Mouse (Mus musculus) olfactory bulb, adult 2 months (tissue): ENCODE data around the gene Arl11. TPM values are rescaled to one million over a fixed set of nuclear protein-coding genes. Genes with fewer than 3 reads are reported as not detected.

Experiments
- H3K27ac ChIP-seq: fragments of 200-500 bp; 2 replicates; pipeline ENCODE4 v1.5.1; 2012; ENCODE audit warnings: low read depth, low read length; ENCODE audit not compliant: insufficient read depth
- H3K4me1 ChIP-seq: fragments of 200-500 bp; 2 replicates; pipeline ENCODE4 v1.6.1; 2012; ENCODE audit warnings: low read length; ENCODE audit not compliant: control insufficient read depth, insufficient read depth
- H3K4me3 ChIP-seq: fragments of 200-500 bp; 2 replicates; pipeline ENCODE4 v1.5.1; 2012; ENCODE audit warnings: mild to moderate bottlenecking, low read depth, low read length, moderate library complexity; ENCODE audit not compliant: insufficient read depth
- CTCF ChIP-seq: fragments of 200-500 bp; IDR thresholded peaks from 2 replicates; pipeline ENCODE4 v1.5.1; 2012; ENCODE audit warnings: low read depth, mild to moderate bottlenecking, low read length, moderate library complexity; ENCODE audit not compliant: insufficient read depth
- POLR2A ChIP-seq: fragments of 200-500 bp; IDR thresholded peaks from 2 replicates; pipeline ENCODE4 v1.6.1; 2012; ENCODE audit warnings: mild to moderate bottlenecking, low read depth, low read length, moderate library complexity; ENCODE audit not compliant: insufficient read depth
- WGBS: fragments of 180-500 bp; shearing (Covaris S2); methylation state at CpG from one replicate; pipeline ENCODE4 v1.1.7; 2018; 5-methylcytosine and 5-hydroxymethylcytosine counted together
- polyA plus RNA-seq: library from polyadenylated mRNA; stranded (reverse); fragments of >200 nt; gene quantifications from 2 replicates; pipeline ENCODE4 v1.2.4, GENCODE M21; 2012; ENCODE audit warnings: low replicate concordance; ENCODE audit not compliant: missing spikeins, insufficient read depth, insufficient read length

Gene Arl11
- polyA plus RNA-seq, 1 experiment: not detected

DNA sequence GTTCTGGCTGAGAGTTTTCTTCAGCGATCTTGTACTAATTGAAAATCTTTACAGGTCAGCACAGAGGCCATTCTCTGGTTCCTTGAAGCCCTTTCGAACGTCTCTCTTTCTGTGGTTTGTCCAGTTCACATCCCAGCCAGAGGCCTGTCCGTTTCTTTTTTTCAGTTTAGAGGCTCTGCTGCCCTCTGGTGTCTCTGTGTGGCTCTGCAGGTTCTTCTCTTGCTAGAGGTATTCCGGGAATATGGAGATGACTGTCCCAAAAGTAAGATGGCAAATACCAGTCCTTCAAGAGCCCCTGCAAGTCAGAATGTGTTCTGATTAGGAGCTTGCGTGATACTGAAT lies 14.8 kb upstream of the Arl11 start:
- 14% methylated on average over 6 of the region's 6 CpGs for WGBS
- no peak overlapping the region for H3K4me3 ChIP-seq
- TF ChIP-seq CTCF (no peak), POLR2A (no peak)
- H3K27ac ChIP-seq: no peak overlapping the region
- no peaks in the 10 kb centered on the region for H3K4me1 ChIP-seq

DNA sequence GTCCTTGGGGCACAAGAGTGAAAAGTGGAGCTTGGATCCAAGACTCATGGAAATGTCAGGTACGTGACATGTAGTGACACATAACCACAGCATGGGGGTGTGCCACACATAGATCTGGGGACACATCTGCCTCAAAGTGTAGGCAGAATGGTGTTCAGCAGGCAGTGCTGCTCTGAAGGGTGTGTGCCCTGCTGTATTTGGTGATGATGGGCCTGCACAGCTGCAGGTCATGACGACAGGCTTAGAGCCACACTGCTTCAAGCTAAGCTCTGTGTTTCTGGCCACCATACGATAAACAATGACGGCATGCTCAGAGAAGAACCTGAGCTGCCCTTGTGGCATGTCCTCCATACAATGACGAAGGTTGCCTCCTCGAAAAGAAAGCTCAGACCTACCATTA lies 9.7 kb upstream of the Arl11 start:
- no peak for TF ChIP-seq CTCF
- no peak for TF ChIP-seq POLR2A
- WGBS: 93% methylated on average over 6 of the region's 6 CpGs
- Histone ChIP-seq H3K27ac (no peak overlapping the region), H3K4me3 (no peak overlapping the region), H3K4me1 (no peaks in the 10 kb centered on the region)

DNA sequence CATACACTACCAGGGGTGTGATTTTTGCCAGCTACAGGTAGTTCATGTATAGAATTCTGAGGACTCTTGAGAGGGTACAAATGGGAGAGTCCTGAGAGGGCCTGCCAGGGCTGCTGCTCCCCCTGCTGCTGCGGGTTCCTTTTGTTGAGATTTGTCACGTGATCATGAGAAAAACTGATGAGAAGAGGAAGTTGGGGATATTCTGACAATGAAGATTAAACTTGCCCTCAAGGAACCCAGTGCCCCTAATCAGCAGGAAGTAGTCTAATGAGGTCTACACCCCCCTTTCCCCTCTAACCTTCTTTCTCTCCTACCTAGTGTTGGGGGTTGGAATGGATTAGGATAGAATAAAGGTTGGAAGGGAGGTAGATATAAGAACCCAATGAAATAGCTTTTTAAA lies 8.2 kb upstream of the Arl11 start:
- 32% methylated on average over 2 of the region's 2 CpGs for WGBS
- no peak for TF ChIP-seq POLR2A
- no peak for TF ChIP-seq CTCF
- Histone ChIP-seq H3K27ac (no peak overlapping the region), H3K4me1 (no peaks in the 10 kb centered on the region), H3K4me3 (no peak overlapping the region)

DNA sequence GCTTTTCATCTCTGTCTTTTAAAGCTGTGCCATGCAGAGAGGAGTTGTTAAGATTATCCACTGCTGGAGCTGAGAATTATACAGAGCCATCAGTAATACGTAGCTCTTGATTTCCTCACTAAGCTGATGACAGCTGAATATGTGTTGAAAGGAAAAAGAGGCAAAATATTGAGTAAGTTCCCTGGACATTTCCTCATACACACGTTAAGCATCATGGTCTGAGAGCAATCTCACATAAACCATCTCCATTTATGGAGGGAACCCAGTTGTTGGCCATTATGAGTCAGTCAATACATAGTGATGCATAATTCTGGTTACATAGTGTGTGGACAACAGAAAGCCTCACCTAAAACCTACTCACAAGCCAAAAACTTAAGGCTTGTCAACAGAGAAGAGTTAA lies 7.1 kb upstream of the Arl11 start:
- no peak overlapping the region for H3K27ac ChIP-seq
- 84% methylated on average over 2 of the region's 2 CpGs for WGBS
- no peak for TF ChIP-seq CTCF
- no peak for TF ChIP-seq POLR2A
- H3K4me3 ChIP-seq: no peak overlapping the region
- no peaks in the 10 kb centered on the region for H3K4me1 ChIP-seq

DNA sequence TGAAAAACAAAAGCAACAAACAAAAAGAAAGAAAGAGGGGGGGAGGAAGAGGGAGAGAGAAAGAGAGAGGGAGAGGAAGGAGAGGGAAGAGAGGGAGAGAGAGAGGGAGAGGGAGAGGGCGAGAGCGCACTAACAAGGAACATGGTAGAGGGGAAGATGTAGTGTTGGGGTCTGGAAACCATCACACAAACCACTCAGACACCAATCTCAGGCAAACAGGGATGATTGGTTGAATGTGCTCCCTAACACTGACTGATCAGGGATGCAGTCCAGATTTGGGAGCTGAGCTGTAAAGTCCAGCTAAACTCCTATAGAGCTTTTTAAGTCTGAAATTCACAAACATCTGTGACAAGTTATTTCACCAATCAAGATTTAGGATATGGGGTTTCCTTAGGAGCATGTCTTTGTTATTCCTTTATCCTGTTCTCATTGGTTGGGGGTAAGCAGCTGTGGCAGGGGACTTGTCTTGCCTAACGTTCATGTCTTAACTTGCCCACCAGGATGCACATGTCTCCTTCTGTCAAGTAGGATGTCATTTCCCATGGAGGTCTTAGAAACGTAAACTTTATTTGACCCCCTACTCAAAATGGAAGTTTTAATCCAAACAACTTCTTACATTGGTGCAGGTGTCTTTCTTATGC lies 5.5 kb upstream of the Arl11 start:
- no peaks in the 10 kb centered on the region for H3K4me1 ChIP-seq
- H3K27ac ChIP-seq: no peak overlapping the region
- no peak for TF ChIP-seq CTCF
- 85% methylated on average over 4 of the region's 4 CpGs for WGBS
- no peak overlapping the region for H3K4me3 ChIP-seq

DNA sequence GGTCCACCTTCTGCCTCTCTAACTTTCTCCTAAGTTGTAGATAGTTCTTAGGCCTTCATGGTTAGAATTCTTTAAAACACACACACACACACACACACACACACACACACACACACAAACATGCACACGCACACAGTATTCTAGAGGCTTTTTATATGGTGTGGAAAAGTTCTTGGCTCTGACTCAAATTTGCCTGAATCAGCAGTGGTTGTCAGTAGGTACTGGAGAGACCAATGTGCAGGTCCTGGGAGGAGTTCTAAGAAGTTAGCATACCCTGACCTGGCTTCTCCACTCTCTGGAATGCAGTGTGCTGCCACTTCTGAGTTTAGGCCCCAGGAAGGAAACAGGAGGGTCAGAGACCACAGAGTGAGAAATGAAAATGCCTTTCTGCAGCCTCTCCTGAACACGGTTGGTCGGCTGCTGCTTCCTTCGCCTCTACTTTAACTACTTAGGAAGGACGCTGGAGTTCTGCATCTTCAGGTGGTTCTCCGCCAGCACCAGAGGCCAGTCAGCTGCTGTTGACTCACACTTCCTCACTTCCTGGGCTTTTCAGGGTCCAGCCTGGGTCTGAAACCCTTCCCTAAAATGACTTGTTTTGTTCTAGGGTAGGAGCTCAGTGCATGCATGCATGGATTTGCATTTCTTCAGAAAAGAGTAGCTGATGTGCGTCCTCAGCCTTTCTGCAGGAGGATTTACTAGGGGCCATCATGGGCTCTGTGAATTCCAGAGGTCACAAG lies 651 bp downstream of the Arl11 start:
- Histone ChIP-seq H3K4me3 (no peak overlapping the region), H3K4me1 (no peaks in the 10 kb centered on the region; the same call in 1 of the 2 replicates), H3K27ac (no peak overlapping the region)
- TF ChIP-seq CTCF: no peak
- no peak for TF ChIP-seq POLR2A
- 81% methylated on average over 7 of the region's 7 CpGs for WGBS

DNA sequence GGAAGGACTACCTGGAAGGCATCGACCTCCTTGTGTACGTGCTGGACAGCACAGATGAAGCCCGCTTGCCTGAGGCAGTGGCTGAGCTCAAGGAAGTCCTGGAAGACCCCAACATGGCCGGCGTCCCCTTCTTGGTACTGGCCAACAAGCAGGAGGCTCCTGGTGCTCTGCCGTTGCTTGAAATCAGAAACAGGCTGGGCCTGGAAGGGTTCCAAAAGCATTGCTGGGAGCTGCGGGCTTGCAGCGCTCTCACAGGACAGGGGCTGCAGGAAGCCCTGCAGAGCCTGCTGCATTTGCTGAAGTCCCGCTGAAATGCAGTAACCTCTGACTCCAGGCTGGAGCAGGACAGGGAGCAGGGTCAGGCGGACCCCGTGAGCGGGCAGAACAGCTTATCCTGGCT lies 1.4 kb downstream of the Arl11 start:
- Histone ChIP-seq H3K27ac (no peak overlapping the region), H3K4me3 (no peak overlapping the region), H3K4me1 (no peaks in the 10 kb centered on the region; the same call in 1 of the 2 replicates)
- 58% methylated on average over 12 of the region's 12 CpGs for WGBS
- TF ChIP-seq CTCF (no peak), POLR2A (no peak)

DNA sequence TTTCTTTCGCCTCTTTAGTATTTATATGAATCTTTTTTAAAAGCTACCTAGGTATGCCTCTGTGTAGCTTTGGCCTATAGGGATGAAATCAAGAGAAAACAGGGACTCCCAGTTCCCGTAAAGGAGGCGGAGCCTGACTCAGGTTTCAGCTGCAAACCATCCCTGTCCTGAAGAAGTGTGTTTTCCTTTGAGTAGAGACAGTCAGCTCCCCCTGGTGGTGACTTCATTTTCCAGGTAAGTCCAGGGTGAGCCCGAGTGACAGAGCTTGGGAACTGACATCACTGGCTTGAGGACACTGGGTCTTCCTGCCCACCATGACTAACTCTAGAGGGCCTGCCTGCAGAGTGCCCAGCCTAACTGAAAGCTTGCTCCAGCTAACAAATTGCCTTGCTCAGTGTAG lies 7.3 kb downstream of the Arl11 start:
- TF ChIP-seq POLR2A (no peak), CTCF (peak; percentile 34; the same call in 1 of the 2 replicates)

DNA sequence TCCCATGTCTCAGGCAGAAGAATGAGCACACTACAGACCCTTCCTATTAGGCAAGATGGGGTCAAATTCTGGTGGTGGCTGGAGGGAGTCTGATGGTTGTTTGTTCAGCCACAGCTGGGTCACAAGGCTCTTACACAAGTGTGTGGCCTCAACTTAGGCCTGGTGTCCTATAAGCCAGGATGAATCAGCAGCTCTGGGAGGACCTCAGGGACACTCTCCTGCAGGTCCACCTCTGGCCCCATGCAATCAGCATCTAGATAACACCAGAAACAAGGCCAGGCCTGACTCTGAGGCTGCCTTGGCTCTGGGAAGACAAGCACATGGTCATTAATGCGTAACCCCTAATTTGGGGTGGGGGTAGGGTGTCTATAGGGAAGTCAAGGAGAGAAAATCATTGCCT lies 11.2 kb downstream of the Arl11 start:
- TF ChIP-seq CTCF: no peak
- no peak for TF ChIP-seq POLR2A
- Histone ChIP-seq H3K4me3 (no peak overlapping the region), H3K27ac (no peak overlapping the region), H3K4me1 (peaks cover 4% of the 10 kb centered on the region; the same call in 1 of the 2 replicates)
- 88% methylated on average over 1 of the region's 1 CpGs for WGBS

More for the DNA sequence above, 7.3 kb downstream of the Arl11 start:
- Histone ChIP-seq H3K4me1 (peaks cover 4% of the 10 kb centered on the region; the same call in 1 of the 2 replicates), H3K4me3 (no peak overlapping the region), H3K27ac (no peak overlapping the region)
- 51% methylated on average over 4 of the region's 4 CpGs for WGBS

DNA sequence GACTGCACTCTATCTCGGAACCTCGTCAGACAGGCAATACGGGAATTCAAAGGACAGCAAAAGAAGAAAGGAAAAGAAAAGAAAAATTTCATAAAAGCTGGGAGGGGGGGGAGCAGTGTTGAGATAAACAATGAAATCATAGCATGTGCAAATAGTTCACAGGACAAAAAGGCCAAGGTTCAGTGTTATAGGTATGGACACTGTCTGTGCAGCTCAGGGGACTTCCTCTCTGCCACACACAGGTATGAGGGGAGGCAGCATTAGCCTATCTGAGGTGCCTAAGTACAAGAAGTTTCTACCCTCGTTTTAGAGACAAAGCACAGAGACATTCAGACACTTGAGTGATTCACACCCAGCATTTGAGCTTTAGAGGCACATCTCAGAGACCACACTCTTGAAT lies 11.6 kb downstream of the Arl11 start:
- Histone ChIP-seq H3K4me3 (no peak overlapping the region), H3K4me1 (peaks cover 4% of the 10 kb centered on the region; the same call in 1 of the 2 replicates), H3K27ac (no peak overlapping the region)
- 83% methylated on average over 4 of the region's 4 CpGs for WGBS
- TF ChIP-seq CTCF (no peak), POLR2A (no peak)
